Mouse (Mus musculus) MEL (cell line): Measurements from ENCODE around the gene Macrod2. TPM values are rescaled to one million over a fixed set of nuclear protein-coding genes. Genes with fewer than 3 reads are reported as not detected.

ENCODE experiments used
- DNase-seq: peaks from one replicate; pipeline ENCODE4 v3.0.0; 2011; ENCODE audit warnings: low read depth, low spot score
- H3K27ac ChIP-seq: 2 replicates; pipeline ENCODE4 v1.5.1; 2012; ENCODE audit warnings: low read depth, mild to moderate bottlenecking, control low read depth, low read length, moderate library complexity; ENCODE audit not compliant: control insufficient read depth
- H3K27me3 ChIP-seq, 2 experiments: fragments of 150-350 bp in 1 of 2; sonication (generic) in 1 of 2; 2 replicates each; pipeline ENCODE4 v1.6.1; 2012; ENCODE audit warnings: low read length in 2 of 2, mild to moderate bottlenecking in 2 of 2, improper control_type of control experiment in 1 of 2, moderate library complexity in 1 of 2; ENCODE audit not compliant: insufficient read depth in 2 of 2, control insufficient read depth in 1 of 2
- H3K36me3 ChIP-seq, 2 experiments: 2 replicates each; pipeline ENCODE4 v1.6.1; 2012 to 2014; ENCODE audit warnings: low read length in 2 of 2, improper control_type of control experiment in 1 of 2, inconsistent platforms in 1 of 2, mild to moderate bottlenecking in 1 of 2; ENCODE audit not compliant: insufficient read depth in 2 of 2, control insufficient read depth in 1 of 2
- H3K4me1 ChIP-seq, 2 experiments: fragments of 150-350 bp in 1 of 2; sonication (generic) in 1 of 2; 2 replicates each; pipeline ENCODE4 v1.6.1; 2012; ENCODE audit warnings: low read length in 2 of 2, improper control_type of control experiment in 1 of 2, mild to moderate bottlenecking in 1 of 2; ENCODE audit not compliant: insufficient read depth in 2 of 2, control insufficient read depth in 1 of 2
- H3K4me3 ChIP-seq, 2 experiments: fragments of 150-350 bp in 1 of 2; sonication (generic) in 1 of 2; 2 replicates each; pipeline ENCODE4 v1.5.1; 2012; ENCODE audit warnings: low read depth in 2 of 2, low read length in 2 of 2, mild to moderate bottlenecking in 2 of 2, moderate library complexity in 2 of 2, control low read depth in 1 of 2, improper control_type of control experiment in 1 of 2; ENCODE audit not compliant: control insufficient read depth in 1 of 2, insufficient read depth in 1 of 2
- H3K79me2 ChIP-seq: 2 replicates; pipeline ENCODE4 v1.6.1; 2012; ENCODE audit warnings: mild to moderate bottlenecking, low read length, moderate library complexity; ENCODE audit not compliant: control insufficient read depth, poor library complexity, insufficient read depth
- H3K9ac ChIP-seq: 2 replicates; pipeline ENCODE4 v1.6.1; 2012; ENCODE audit warnings: low read depth, mild to moderate bottlenecking, control low read depth, low read length, moderate library complexity; ENCODE audit not compliant: control insufficient read depth, poor library complexity, severe bottlenecking
- H3K9me3 ChIP-seq: fragments of 150-350 bp; sonication (generic); replicated peaks from 2 replicates; pipeline ENCODE4 v1.6.1; 2012; ENCODE audit warnings: mild to moderate bottlenecking, low read length, improper control_type of control experiment, moderate library complexity; ENCODE audit not compliant: insufficient read depth
- BHLHE40 ChIP-seq: IDR thresholded peaks from 2 replicates; pipeline ENCODE4 v1.6.1; 2012; ENCODE audit warnings: low read depth, mild to moderate bottlenecking, inconsistent platforms, low read length, improper control_type of control experiment, borderline replicate concordance
- CHD2 ChIP-seq: IDR thresholded peaks from 2 replicates; pipeline ENCODE4 v1.6.1; 2011; ENCODE audit warnings: low read length, improper control_type of control experiment
- E2F4 ChIP-seq: IDR thresholded peaks from 2 replicates; pipeline ENCODE4 v1.6.1; 2011; ENCODE audit warnings: low read depth, low read length, improper control_type of control experiment, borderline replicate concordance
- ETS1 ChIP-seq: IDR thresholded peaks from 2 replicates; pipeline ENCODE4 v1.6.1; 2012; ENCODE audit warnings: low read depth, mild to moderate bottlenecking, inconsistent platforms, low read length, improper control_type of control experiment, moderate library complexity
- GABPA ChIP-seq: IDR thresholded peaks from 2 replicates; pipeline ENCODE4 v1.6.1; 2012; ENCODE audit warnings: low read depth, mild to moderate bottlenecking, inconsistent platforms, low read length, improper control_type of control experiment, moderate library complexity
- GATA1 ChIP-seq: IDR thresholded peaks from 2 replicates; pipeline ENCODE4 v1.6.1; 2011; ENCODE audit warnings: low read depth, low read length, improper control_type of control experiment
- HCFC1 ChIP-seq: IDR thresholded peaks from 2 replicates; pipeline ENCODE4 v1.6.1; 2012; ENCODE audit warnings: low read depth, mild to moderate bottlenecking, inconsistent platforms, low read length, improper control_type of control experiment, moderate library complexity
- KAT2A ChIP-seq: conservative IDR thresholded peaks from 2 replicates; pipeline ENCODE4 v1.6.1; 2012; ENCODE audit warnings: low read depth, low read length, improper control_type of control experiment, inconsistent platforms
- MXI1 ChIP-seq: IDR thresholded peaks from 2 replicates; pipeline ENCODE4 v1.6.1; 2011; ENCODE audit warnings: mild to moderate bottlenecking, low read depth, low read length, improper control_type of control experiment
- MYB ChIP-seq: IDR thresholded peaks from 2 replicates; pipeline ENCODE4 v1.6.1; 2011; ENCODE audit warnings: mild to moderate bottlenecking, low read depth, low read length, improper control_type of control experiment
- MYC ChIP-seq: IDR thresholded peaks from 2 replicates; pipeline ENCODE4 v1.6.1; 2011; ENCODE audit warnings: low read depth, mild to moderate bottlenecking, low read length, improper control_type of control experiment, moderate library complexity
- NELFE ChIP-seq: IDR thresholded peaks from 2 replicates; pipeline ENCODE4 v1.6.1; 2011; ENCODE audit warnings: low read depth, low read length, improper control_type of control experiment
- POLR2A ChIP-seq, 2 experiments: IDR thresholded peaks; 2 replicates each; pipeline ENCODE4 v1.6.1; 2011 to 2012; ENCODE audit warnings: low read length in 2 of 2, mild to moderate bottlenecking in 2 of 2, control low read depth in 1 of 2, improper control_type of control experiment in 1 of 2, low read depth in 1 of 2, moderate library complexity in 1 of 2; ENCODE audit not compliant: control insufficient read depth in 1 of 2, insufficient read depth in 1 of 2, poor library complexity in 1 of 2
- POLR2AphosphoS2 ChIP-seq: IDR thresholded peaks from 2 replicates; pipeline ENCODE4 v1.6.1; 2011; ENCODE audit warnings: low read length, improper control_type of control experiment
- POLR2AphosphoS5 ChIP-seq: IDR thresholded peaks from 2 replicates; pipeline ENCODE4 v1.6.1; 2012; ENCODE audit warnings: low read depth, borderline replicate concordance, mild to moderate bottlenecking, inconsistent platforms, low read length, moderate library complexity, mixed read lengths
- RCOR1 ChIP-seq: IDR thresholded peaks from 2 replicates; pipeline ENCODE4 v1.6.1; 2012; ENCODE audit warnings: low read depth, mild to moderate bottlenecking, inconsistent platforms, low read length, improper control_type of control experiment
- TBP ChIP-seq: IDR thresholded peaks from 2 replicates; pipeline ENCODE4 v1.8.0; 2011; ENCODE audit warnings: low read depth, low read length, improper control_type of control experiment
- UBTF ChIP-seq: IDR thresholded peaks from 2 replicates; pipeline ENCODE4 v1.6.1; 2012; ENCODE audit warnings: low read depth, mild to moderate bottlenecking, inconsistent platforms, low read length, improper control_type of control experiment, moderate library complexity, borderline replicate concordance; ENCODE audit not compliant: insufficient read depth
- ZKSCAN1 ChIP-seq: IDR thresholded peaks from 2 replicates; pipeline ENCODE4 v1.6.1; 2012; ENCODE audit warnings: low read depth, mild to moderate bottlenecking, inconsistent platforms, low read length, improper control_type of control experiment, moderate library complexity
- polyA plus RNA-seq, 2 experiments: library from polyadenylated mRNA; stranded (reverse) in 1 of 2; unstranded in 1 of 2; fragments of >175 nt in 1 of 2; fragments of >200 nt in 1 of 2; gene quantifications; 2 replicates each; pipeline versions ENCODE4 v1.2.1 to v1.2.4; 2012; ENCODE audit warnings: low replicate concordance in 2 of 2, low read depth in 1 of 2; ENCODE audit not compliant: insufficient read length in 2 of 2, insufficient read depth in 1 of 2, missing spikeins in 1 of 2
- total RNA-seq: library from RNA; depleted of rRNA; stranded (reverse); fragments of 300-350 nt; gene quantifications from 2 replicates; pipeline ENCODE4 v1.2.3, GENCODE M21; 2012

Gene Macrod2
- total and polyA plus RNA-seq, 3 experiments: not detected

GRCm38 (mm10) chr2:141673405-141673804, 1278.3 kb downstream of the Macrod2 start:
- no peak for DNase-seq
- H3K79me2 ChIP-seq: no peaks in the 10 kb centered on the region
- TF ChIP-seq ETS1: no peak
- no peak for TF ChIP-seq TBP
- TF ChIP-seq BHLHE40: no peak
- no peak for TF ChIP-seq POLR2AphosphoS2
- TF ChIP-seq MXI1: no peak
- no peak for TF ChIP-seq KAT2A
- no peak for TF ChIP-seq POLR2AphosphoS5
- no peak for TF ChIP-seq POLR2A (IDR thresholded peaks at IDR 0.05; ENCODE audit: control insufficient read depth in 1 of 2, insufficient read depth in 1 of 2, low read depth in 1 of 2, low read length in 2 of 2, poor library complexity in 1 of 2)
- TF ChIP-seq E2F4: no peak
- TF ChIP-seq NELFE: no peak
- no peak for TF ChIP-seq GABPA
- no peak for TF ChIP-seq HCFC1
- no peak for TF ChIP-seq UBTF
- no peak for TF ChIP-seq ZKSCAN1
- TF ChIP-seq CHD2: no peak
- TF ChIP-seq MYB: no peak
- no peak for TF ChIP-seq RCOR1
- H3K27ac ChIP-seq: no peak overlapping the region
- no peaks in the 10 kb centered on the region for H3K36me3 ChIP-seq
- H3K4me3 ChIP-seq: no peak overlapping the region
- no peaks in the 10 kb centered on the region for H3K9me3 ChIP-seq
- H3K9ac ChIP-seq: no peak overlapping the region
- no peaks in the 10 kb centered on the region for H3K4me1 ChIP-seq
- no peaks in the 10 kb centered on the region for H3K27me3 ChIP-seq

DNA sequence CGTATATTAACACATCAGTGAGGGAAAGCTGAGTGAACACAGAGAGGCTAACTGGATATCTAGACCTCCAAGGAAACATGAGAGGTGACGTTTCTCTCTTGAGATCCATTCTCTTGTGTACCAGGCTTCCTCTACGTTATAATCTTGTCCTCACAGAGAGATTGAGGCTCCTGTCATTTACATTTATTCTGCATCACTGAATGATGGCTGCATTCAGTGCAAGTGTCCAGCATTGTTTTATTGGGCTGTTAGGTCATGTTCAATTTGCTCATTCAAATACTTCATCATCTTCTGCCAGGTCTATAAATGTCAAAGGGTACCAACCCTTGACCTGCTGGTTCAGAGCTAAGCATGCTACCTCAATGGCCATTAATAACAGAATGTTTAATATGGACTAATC, 1302.4 kb downstream of the Macrod2 start:
- DNase-seq: no peak
- Histone ChIP-seq H3K27ac (no peak overlapping the region), H3K4me3 (no peak overlapping the region), H3K9me3 (no peaks in the 10 kb centered on the region), H3K79me2 (no peaks in the 10 kb centered on the region)
- TF ChIP-seq MYC: no peak
- TF ChIP-seq MYB: no peak
- no peak for TF ChIP-seq GATA1
- no peak for TF ChIP-seq POLR2AphosphoS2
- TF ChIP-seq, all 39 proteins: peak for 0
- Histone ChIP-seq H3K36me3 (no peaks in the 10 kb centered on the region), H3K27me3 (no peaks in the 10 kb centered on the region), H3K9ac (no peak overlapping the region), H3K4me1 (no peaks in the 10 kb centered on the region)
